Mouse (Mus musculus): Measurements from ENCODE around the gene Cd3g. TPM values are rescaled to one million over a fixed set of nuclear protein-coding genes. Genes with fewer than 3 reads are reported as not detected.

The Cd3g gene
- not detected in 2 replicates for polyA plus RNA-seq (2012; rRNA removed)

DNA sequence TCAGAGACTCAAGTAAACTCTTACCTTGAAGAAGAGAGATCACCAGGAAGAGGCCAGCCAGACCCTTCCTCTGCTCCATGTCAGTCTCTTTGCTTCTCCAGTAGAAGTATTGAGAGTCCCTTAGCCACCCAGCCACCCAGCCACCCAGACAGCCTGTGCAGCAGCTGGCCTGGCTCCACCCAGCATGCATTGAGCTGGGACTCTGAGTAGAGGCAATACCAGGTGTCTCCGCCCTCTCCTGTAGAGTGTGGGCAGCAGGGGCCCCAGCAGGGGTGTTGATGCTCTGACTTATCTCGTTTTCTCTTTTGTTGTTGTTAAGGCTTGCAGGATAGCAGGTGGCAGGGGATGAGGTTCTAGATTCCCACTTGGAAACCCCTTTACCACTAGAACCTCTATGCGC, at the start of gene Cd3g:
TSS of gene Cd3g (minus strand) at position 190 of the 400 bp plus-strand sequence.
- DNase-seq (ENCODE audit: low read depth), result no peak
- no peak for TF ChIP-seq CTCF (IDR thresholded peaks at IDR 0.05; ENCODE audit: borderline replicate concordance, extremely low read depth, insufficient read depth, insufficient read length)
- no peak for TF ChIP-seq POLR2A (IDR thresholded peaks at IDR 0.05; ENCODE audit: borderline replicate concordance, extremely low read depth, insufficient read depth, insufficient read length, poor library complexity, severe bottlenecking)

DNA sequence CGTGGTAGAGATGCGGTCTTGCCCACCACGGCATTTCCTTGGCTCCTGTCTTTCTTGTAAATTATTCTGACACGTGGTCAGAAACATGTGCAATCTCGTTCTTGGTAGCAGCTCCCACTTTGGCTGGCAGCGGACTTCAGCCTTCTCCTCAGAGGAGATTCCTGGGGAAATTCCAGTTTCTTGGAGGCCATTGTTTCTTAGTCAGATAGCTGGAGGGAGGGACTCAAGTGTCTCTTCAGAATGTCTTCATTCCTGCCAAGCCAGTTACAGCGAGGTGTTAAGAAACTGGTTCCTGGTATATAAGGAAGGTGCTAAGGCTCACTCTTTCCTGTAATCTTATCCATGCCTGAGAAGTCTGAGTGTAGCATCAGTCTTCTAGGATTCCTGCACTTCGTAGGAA, 47.1 kb upstream of the Cd3g start:
- no peak for TF ChIP-seq POLR2A (IDR thresholded peaks at IDR 0.05; ENCODE audit: borderline replicate concordance, extremely low read depth, insufficient read depth, insufficient read length, poor library complexity, severe bottlenecking)
- no peak for TF ChIP-seq CTCF (IDR thresholded peaks at IDR 0.05; ENCODE audit: borderline replicate concordance, extremely low read depth, insufficient read depth, insufficient read length)
- no peak for DNase-seq (ENCODE audit: low read depth)

DNA sequence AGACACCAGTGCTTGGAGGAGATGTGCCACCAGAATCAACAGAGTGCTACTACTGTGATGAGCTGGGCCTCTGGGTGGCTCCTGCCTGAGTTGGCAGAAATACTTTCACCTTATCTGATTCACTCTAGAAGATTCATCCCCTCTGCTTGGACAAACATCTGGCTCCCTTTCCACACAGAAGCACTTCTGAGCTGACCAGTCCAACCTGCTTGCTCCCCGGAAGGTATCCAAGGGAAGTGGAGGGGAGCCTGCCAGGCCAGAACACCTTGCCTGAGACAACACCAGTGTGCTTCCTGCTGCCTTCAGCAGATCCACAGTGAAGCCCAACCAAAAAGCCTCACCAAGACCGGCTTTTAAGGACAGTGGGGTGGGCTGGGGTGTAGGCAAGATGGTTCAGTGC, 44.0 kb upstream of the Cd3g start:
- DNase-seq (ENCODE audit: low read depth), result no peak
- TF ChIP-seq CTCF (IDR thresholded peaks at IDR 0.05; ENCODE audit: borderline replicate concordance, extremely low read depth, insufficient read depth, insufficient read length), result no peak
- no peak for TF ChIP-seq POLR2A (IDR thresholded peaks at IDR 0.05; ENCODE audit: borderline replicate concordance, extremely low read depth, insufficient read depth, insufficient read length, poor library complexity, severe bottlenecking)

DNA sequence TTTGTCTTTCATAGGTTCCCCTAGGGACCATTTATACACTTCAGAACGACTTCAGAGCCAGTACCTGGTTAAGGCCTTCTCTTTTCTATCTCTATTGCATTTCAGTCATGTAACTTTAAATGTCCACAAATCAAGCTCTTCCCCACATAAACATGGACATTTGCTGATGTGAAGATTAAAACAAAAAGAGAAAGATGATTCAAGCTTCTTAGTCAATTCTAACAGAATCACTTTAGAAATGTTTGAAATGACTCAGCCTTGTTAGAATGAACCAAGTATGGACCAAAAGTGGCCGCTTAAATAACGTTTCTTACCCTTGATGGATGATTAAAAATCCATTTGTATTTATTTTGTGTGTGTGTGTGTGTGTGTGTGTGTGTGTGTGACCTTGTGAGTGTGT, 43.4 kb upstream of the Cd3g start:
- no peak for DNase-seq (ENCODE audit: low read depth)
- no peak for TF ChIP-seq POLR2A (IDR thresholded peaks at IDR 0.05; ENCODE audit: borderline replicate concordance, extremely low read depth, insufficient read depth, insufficient read length, poor library complexity, severe bottlenecking)
- no peak for TF ChIP-seq CTCF (IDR thresholded peaks at IDR 0.05; ENCODE audit: borderline replicate concordance, extremely low read depth, insufficient read depth, insufficient read length)

DNA sequence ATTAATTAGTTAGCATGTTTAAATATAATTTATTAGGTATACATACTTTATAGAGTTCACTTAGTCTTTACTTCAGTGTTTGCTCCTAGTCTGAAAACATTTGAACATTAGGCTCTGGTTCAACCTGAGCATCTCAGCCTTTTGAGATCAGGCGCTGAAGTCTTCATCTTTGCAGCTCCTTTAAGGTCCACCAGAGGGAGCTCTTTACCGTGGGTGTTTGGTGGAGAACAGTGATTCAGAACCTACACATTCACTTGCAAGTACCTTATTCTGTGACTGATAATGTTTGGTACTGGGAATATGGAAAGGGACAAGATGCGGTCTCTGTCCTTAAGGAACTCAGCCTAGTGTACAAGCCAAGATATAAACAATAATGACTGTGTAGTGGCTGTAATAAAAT, 42.6 kb upstream of the Cd3g start:
- DNase-seq (ENCODE audit: low read depth), result peak; percentile 84
- TF ChIP-seq POLR2A (IDR thresholded peaks at IDR 0.05; ENCODE audit: borderline replicate concordance, extremely low read depth, insufficient read depth, insufficient read length, poor library complexity, severe bottlenecking) (no peak), CTCF (IDR thresholded peaks at IDR 0.05; ENCODE audit: borderline replicate concordance, extremely low read depth, insufficient read depth, insufficient read length) (peak; percentile 86)

DNA sequence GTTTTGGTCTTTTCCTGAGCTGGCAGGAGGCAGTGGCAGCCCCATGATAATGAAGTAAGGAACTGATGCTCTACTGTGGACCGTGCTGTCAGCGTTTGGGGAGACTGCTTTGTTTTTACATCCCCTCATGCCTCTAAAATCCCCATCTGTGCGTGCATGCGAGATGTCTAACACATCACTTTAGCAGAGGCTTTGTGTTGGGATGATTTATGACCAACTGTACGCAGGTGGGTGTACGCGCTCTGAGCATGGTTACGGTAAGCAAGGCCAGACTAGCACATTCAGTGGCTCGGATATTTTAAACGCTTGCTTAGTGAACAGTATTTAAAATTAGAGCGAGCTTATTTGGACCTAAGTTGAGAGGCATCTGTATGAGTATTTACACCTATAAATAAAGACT, 37.8 kb upstream of the Cd3g start:
- TF ChIP-seq POLR2A (IDR thresholded peaks at IDR 0.05; ENCODE audit: borderline replicate concordance, extremely low read depth, insufficient read depth, insufficient read length, poor library complexity, severe bottlenecking) (no peak), CTCF (IDR thresholded peaks at IDR 0.05; ENCODE audit: borderline replicate concordance, extremely low read depth, insufficient read depth, insufficient read length) (no peak)
- DNase-seq (ENCODE audit: low read depth), result peak; percentile 4

DNA sequence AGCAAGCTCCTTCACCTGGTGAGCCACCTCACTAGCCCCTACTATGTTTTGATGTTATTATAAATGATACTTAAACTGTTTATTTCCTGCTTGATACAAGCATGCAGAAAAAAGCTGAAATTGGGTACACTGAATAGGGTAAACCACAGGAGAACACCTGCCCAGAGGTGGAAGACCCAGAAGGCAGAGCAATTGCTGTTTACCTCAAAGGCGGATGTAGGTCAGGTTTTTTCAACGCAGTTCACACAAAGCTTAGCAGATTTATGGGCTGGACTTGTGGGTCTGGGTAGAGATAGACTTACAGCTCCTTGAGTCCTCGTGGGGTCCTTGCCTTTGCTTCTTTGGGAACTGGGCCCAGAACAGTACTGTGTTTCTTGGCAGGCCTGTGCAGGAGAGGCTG, 35.6 kb upstream of the Cd3g start:
- DNase-seq (ENCODE audit: low read depth), result no peak
- no peak for TF ChIP-seq CTCF (IDR thresholded peaks at IDR 0.05; ENCODE audit: borderline replicate concordance, extremely low read depth, insufficient read depth, insufficient read length)
- no peak for TF ChIP-seq POLR2A (IDR thresholded peaks at IDR 0.05; ENCODE audit: borderline replicate concordance, extremely low read depth, insufficient read depth, insufficient read length, poor library complexity, severe bottlenecking)

DNA sequence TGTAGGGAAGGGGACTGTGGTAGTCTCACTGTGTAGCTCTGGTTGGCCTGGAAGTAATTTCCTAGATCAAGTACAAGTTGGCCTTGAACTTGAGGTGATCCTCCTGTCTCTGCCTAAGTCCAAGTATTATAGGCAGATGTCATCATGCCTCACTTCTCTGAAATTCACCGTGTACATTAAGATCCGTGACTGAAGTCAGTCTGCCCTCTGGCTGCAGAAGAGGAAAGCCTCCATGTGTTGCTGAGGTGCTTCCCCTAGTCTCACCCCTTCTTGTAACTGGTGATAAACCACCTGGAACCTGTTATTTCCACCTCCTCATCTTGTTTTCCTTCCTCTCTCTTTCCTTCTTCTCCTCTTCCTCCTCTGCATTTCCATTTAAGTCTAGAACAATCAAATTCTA, 34.6 kb upstream of the Cd3g start:
- no peak for DNase-seq (ENCODE audit: low read depth)
- TF ChIP-seq POLR2A (IDR thresholded peaks at IDR 0.05; ENCODE audit: borderline replicate concordance, extremely low read depth, insufficient read depth, insufficient read length, poor library complexity, severe bottlenecking) (no peak), CTCF (IDR thresholded peaks at IDR 0.05; ENCODE audit: borderline replicate concordance, extremely low read depth, insufficient read depth, insufficient read length) (no peak)

DNA sequence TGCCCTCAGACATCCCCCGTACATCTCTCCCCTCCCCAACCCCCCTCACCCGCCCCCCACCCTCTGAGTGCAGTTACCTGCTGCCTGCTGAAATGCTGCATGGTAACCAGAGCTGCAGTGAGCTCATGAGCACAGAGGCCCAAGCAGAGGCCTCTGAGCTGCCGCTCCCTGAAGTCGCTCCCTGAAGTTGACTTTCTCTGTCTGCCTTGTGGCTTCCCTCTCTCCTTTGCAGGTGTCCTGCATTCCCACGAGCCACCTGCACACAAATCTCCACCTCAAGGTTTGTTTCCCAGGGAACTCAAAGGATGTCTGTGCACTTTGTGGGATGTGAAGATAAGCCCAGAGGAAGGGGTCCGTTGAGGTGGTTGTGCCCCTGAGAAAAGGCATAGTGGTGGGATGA, 31.1 kb upstream of the Cd3g start:
- no peak for TF ChIP-seq CTCF (IDR thresholded peaks at IDR 0.05; ENCODE audit: borderline replicate concordance, extremely low read depth, insufficient read depth, insufficient read length)
- TF ChIP-seq POLR2A (IDR thresholded peaks at IDR 0.05; ENCODE audit: borderline replicate concordance, extremely low read depth, insufficient read depth, insufficient read length, poor library complexity, severe bottlenecking), result no peak
- DNase-seq (ENCODE audit: low read depth), result no peak

DNA sequence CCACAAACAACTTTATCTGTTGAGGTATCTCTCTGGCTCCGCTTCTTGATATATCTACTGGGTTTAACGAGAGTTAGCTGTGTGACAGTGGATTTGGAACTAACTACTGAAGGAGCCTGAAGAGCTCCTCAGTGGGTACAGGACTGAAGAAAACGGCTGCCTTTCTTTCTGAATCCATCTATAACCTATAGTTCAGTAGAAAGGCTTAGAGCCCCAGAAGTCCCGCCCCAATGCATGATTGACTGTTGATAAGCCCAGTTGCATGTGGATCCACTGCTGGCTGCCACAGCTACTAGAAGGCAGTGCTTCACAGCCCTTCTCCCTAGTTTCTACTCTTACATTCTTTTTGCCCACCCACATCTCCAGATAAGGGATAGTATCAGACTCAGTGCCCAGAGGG, 30.2 kb upstream of the Cd3g start:
- peak; percentile 5 for DNase-seq (ENCODE audit: low read depth)
- TF ChIP-seq POLR2A (IDR thresholded peaks at IDR 0.05; ENCODE audit: borderline replicate concordance, extremely low read depth, insufficient read depth, insufficient read length, poor library complexity, severe bottlenecking), result no peak
- no peak for TF ChIP-seq CTCF (IDR thresholded peaks at IDR 0.05; ENCODE audit: borderline replicate concordance, extremely low read depth, insufficient read depth, insufficient read length)

DNA sequence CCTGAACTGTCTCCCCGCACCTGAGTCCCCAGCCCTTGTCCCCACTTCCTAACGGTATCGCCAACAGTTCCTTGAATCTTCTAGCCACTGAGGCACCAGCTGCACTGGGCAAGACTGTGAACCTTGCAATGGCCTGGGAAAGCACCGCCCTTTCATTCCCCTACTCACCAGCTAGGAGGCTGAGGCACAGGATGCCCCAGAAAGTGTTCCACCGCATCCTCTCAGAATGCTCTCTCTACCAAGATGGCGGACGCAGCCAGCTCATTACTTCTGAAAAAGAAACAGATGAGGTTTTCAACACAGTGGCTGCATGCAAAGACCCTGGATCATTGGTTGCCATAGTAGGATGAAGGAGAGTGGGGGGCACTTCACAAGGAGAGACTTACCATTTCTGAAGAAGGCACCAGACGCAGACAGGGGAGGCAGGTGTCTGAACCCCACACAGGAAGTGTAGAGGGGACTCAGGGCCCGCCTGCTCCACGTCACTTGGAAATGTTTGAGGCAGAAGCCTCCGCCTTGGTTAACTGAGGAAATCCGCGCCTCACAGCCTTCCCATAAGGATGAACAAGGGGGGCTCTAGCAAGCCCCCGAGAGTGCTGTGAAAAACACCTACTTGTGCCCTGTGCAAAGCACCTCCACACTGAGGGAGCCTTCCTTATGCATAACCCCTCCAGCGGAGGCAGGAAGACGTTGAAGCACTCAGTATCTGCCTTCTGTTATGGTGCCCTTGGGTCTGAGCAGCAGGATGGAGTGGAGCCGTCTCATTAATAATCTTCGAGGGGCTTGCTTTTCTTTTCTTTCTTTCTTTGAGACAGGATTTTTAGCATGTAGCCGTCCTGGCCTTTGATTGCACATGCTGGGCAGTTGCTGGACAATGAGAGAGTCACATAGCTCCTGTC, 29.2 kb upstream of the Cd3g start, which contains the start of gene Cd3e:
TSS of gene Cd3e (minus strand) at position 448 of the 899 bp plus-strand sequence.
- DNase-seq (ENCODE audit: low read depth), result no peak
- TF ChIP-seq CTCF (IDR thresholded peaks at IDR 0.05; ENCODE audit: borderline replicate concordance, extremely low read depth, insufficient read depth, insufficient read length) (no peak), POLR2A (IDR thresholded peaks at IDR 0.05; ENCODE audit: borderline replicate concordance, extremely low read depth, insufficient read depth, insufficient read length, poor library complexity, severe bottlenecking) (no peak)

DNA sequence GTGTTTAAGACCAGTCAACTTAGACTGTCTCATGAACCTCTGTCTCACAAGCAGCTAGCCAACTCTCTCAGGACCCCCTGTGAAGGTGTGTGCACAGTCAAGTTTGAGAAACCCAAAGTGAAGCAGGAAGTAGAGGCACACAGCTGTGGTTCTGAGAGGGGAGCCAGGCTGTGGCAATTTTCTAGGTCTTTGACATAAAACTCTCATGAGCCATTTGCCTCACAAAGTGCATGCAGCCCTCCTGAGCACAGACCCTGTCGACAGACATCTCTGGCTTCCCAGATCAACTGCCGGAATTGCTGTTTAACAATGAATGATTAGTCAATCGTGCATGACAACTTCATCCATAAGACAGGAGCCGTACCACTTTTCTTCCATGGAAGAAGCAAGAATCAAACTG, 28.1 kb upstream of the Cd3g start:
- DNase-seq (ENCODE audit: low read depth), result no peak
- TF ChIP-seq POLR2A (IDR thresholded peaks at IDR 0.05; ENCODE audit: borderline replicate concordance, extremely low read depth, insufficient read depth, insufficient read length, poor library complexity, severe bottlenecking) (no peak), CTCF (IDR thresholded peaks at IDR 0.05; ENCODE audit: borderline replicate concordance, extremely low read depth, insufficient read depth, insufficient read length) (no peak)
